Mouse (Mus musculus) retina, adult 2 months (tissue): ENCODE results near the gene Ksr1.
"Not testable (repeated sequence)": the region's sequence is repeated elsewhere in the genome, so short reads cannot be mapped to it uniquely, and the experiment has no call there.

Experiments used
- DNase-seq: peaks from one replicate; pipeline ENCODE4 v3.0.0-alpha.2; 2012; ENCODE audit warnings: low read depth, low spot score

Gene Ksr1

DNA sequence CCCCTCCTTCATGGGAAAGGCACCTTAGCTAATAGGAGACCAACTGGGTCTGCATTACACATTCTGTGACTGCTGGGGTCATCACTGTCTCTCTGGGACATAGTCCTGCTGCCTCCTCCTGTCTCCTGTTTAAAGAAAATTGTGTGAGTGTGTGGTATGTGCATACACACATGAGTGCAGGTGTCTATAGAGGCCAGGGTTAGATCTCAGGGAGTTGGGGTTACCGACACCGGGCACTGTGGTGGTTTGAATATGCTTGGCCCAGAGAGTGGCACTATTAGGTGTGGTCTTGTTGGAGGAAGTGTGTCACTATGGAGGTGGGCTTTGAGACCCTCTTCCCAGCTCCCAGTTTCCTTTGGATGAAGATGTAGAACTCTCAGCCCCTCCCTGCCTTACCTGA, 133.7 kb downstream of the Ksr1 start:
- no peak for DNase-seq

DNA sequence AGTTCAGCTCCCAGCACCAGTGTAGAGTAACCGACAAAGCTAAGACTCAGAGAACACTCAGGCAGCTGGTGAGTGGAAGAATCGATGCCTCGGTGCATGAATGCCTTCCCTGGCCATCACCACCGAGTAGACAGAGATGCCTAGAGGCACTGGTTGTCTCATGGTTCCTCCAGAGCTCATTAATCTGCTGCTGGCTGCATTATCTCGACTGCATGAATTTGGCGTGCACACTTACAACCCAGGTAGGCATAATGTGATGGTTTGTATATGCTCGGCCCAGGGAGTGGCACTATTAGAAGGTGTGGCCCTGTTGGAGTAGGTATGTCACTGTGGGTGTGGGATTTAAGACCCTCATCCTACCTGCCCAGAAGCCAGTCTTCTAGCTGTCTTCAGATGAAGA, 137.3 kb downstream of the Ksr1 start:
- no peak for DNase-seq

GRCm38 (mm10) chr11:79008007-79008775, 138.0 kb downstream of the Ksr1 start:
- no peak for DNase-seq

DNA sequence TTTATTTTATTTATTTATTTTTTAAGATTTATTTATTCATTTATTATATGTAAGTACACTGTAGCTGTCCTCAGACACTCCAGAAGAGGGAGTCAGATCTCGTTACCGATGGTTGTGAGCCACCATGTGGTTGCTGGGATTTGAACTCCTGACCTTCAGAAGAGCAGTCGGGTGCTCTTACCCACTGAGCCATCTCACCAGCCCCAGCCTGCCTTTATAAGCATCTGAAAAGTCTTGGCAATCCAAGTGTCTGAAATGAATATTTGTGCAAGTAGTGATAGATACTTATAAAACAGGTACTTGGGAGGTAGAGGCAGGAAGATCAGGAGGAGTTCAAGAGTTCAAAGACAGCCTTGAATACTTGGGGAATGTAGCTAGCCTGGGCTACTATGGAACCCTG, 138.9 kb downstream of the Ksr1 start:
- DNase-seq: not testable (repeated sequence)

GRCm38 (mm10) chr11:79006417-79006816, 139.8 kb downstream of the Ksr1 start:
- DNase-seq: no peak

GRCm38 (mm10) chr11:79005578-79006394, 140.4 kb downstream of the Ksr1 start:
- DNase-seq: no peak

DNA sequence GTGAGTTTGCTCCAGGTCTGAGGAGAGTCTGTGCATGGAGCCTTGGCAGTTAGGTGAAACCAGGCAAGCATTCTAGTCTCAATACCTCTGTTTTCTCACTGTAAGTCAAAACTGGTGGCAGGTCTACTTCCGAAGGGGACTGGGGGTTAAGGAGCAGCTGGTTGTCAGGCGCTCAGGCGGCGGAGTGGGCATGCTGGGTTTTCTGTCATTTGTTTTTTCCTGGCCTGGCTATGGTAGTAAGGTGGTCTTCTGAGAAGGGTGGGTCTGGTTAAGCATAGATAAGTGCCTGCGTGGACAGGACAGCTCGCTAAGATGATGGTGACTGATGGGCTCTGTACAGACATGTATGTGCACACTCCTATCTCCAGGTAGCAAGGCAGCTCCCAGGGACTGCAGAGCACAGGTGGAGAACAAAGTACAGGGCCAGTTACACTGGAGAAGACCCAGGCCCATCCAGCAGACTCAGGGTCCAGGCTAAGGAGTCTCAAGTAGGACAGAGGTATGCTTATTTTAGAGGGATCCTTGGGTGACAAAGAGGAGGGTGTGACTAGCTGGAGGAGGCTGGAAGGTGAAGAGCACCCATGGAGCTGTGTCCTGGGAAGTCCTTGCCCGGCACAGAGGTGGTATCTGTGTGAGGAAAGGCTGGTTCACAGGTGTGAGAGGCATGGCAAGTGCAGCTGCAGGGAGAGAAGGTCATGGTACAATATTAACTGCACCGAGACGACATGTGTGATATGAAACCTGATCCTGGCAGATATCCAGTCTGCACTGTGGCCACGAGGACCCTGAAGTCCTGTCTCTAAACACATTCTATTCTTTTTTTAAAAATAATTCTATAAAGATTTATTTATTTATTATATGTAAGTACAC, 142.2 kb downstream of the Ksr1 start:
- DNase-seq: no peak

- DNase-seq: no peak
Observed at GRCm38 (mm10) chr11:79003053-79003768, 143.0 kb downstream of the Ksr1 start.

DNA sequence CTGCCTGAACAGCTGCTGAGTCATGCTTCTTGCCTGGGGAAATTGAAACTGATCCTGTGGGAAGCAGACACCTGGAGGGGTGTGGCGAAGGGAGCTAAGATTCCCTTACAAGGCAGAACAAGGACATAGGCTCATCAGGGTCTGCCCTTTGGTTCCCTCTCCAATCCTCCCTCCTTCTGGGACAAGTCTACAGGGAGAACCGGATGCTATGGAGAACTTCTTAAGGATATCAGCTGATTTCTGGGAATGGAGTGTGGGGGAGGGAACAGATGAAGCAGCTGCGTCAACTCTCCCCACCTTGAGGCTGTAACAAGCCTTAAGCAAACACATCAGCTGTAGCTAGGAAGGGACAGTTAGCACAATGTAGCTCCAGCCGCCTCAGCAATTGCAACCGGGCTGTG, 143.7 kb downstream of the Ksr1 start:
- DNase-seq: no peak

- DNase-seq: peak; percentile 63
Observed at GRCm38 (mm10) chr11:79001871-79002270, 144.3 kb downstream of the Ksr1 start.

DNA sequence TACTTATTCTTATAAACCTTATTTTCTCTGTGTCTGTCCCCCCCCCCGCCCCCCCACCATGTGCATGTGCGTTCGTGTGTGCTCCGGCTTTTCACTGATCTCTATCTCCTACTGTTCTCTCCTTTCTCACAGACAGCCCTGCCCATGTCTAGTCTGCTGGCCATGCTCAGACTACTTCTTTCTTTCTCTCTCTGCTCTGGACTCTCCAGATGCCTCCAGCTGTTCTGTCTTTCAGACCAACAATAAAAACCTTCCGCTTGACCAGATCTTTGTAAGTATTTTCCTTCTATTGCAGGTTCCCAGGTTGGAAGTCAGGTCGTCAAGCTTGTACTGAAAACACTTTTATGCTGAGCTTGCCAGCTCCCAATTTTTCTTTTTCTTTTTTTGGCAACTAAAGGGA, 147.1 kb downstream of the Ksr1 start:
- no peak for DNase-seq

GRCm38 (mm10) chr11:78990875-78991543, 155.2 kb downstream of the Ksr1 start:
- DNase-seq: not testable (repeated sequence)

DNA sequence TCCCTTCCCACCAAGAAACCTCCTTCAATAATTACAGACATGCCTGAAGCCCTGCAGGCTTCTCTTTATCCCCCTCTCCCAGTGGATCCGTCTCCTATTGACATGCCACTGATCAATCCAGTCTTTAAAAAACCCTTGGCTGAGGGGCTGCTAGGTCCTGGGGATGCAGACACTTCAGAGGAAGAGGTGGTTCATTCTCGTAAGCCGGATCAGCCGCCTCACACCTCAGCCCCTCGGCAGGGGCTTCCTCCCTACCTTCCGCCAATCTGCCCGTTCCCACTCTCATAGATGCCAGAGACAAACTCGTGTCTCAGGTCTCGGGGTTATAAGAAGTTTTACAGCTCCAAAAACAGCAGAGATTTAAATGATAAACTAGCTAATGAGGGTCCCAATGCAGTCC, 156.1 kb downstream of the Ksr1 start:
- DNase-seq: no peak

GRCm38 (mm10) chr11:78989206-78989605, 157.0 kb downstream of the Ksr1 start:
- DNase-seq: not testable (repeated sequence)

- no peak for DNase-seq
Observed at GRCm38 (mm10) chr11:78986311-78987002, 159.8 kb downstream of the Ksr1 start.

DNA sequence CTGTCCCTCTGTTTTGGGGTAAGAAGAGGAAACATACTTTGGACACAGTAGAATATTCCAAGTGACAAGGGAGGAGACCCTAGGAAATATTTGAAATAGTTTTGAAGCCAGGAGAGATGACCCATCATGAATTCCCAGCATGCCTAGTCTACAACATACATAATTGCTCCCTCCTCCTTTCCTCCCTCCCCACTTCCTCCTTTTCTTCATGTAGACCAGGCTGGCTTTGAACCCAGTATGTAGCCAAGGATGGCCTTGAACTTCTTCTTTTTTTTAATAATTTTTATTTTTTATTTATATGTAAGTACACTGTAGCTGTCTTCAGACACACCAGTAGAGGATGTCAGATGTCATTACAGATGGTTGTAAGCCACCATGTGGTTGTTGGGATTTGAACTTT, 160.7 kb downstream of the Ksr1 start:
- DNase-seq: no peak

- no peak for DNase-seq
Observed at GRCm38 (mm10) chr11:78984483-78985177, 161.6 kb downstream of the Ksr1 start, which contains the start of gene Lgals9. TSS of gene Lgals9 (minus strand) at chr11:78984946.

GRCm38 (mm10) chr11:78983539-78983938, 162.7 kb downstream of the Ksr1 start:
- no peak for DNase-seq

DNA sequence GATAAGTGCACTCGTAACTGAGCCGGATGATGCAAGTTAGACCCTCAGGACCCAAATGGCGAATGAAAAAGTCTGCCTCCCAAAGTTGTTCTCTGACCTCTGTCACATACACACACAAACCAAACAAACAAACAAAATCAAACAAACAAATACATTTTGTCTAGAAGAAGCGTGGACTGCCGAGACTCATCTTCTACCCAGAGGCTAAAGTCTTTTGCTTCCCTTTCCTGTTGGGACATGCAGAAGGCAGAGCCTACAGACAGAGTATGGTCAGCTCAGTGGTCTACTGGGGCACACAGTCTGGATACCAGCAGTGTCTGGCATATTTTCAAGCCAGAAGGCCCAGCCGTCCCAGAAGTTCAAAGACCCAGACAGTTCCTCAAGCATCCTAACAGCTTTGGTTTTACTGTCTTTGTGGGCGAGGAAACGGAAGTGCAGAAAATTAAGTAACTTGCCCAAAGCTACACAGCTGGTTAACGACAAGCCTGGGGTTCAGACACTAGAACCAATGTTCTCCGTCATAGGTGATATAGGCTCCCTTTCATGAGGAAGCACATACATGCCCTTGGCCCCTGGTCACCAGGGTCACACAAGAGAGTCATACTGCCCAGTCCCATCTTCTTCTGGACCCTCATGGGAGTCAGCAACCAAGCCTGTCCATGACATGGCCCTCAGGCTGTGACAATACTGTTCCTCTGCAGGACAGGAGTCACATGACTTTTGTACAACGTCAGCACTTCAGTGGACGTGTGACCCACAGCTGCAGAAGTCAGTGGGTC, 163.5 kb downstream of the Ksr1 start:
- no peak for DNase-seq
